In genomic region chr17:50019819-50020210, GRCm38 (mm10) we compare ENCODE assay signal across 14 mouse cellular contexts.
A peak's percentile ranks its signal among the peaks of the same experiment; 100 is the strongest.
DNase-seq lines count a peak whose midpoint lies in the region; ATAC-seq lines count a peak whose summit lies in the region.
"Had no signal": no experiment of that assay in that cellular context is flagged by ENCODE, and none has a peak within 500 bp of the region (broad histone marks: within the 10 kb centered on the region; RNA-seq: fewer than 3 reads in every experiment).

No protein-coding gene starts in this region.

- DNase-seq in midbrain, embryonic 10.5 days (ENCODE audit: low spot score), result no peak
- DNase-seq in midbrain, embryonic 11.5 days (ENCODE audit: low spot score, missing footprints), result no peak
- no peak for DNase-seq in forebrain, embryonic 11.5 days (ENCODE audit: low spot score)
- no peak for DNase-seq in testis, postnatal 14 days (ENCODE audit: low spot score)
- DNase-seq in adrenal gland, adult 8-10 months, result no peak
- no peak for DNase-seq in heart, adult 18-20 months
- DNase-seq: kidney, postnatal 4 days had no signal

- H3K4me2 ChIP-seq in midbrain, embryonic 11.5 days, result no peak overlapping the region
- no peak overlapping the region for H3K4me2 ChIP-seq in forebrain, embryonic 11.5 days (ENCODE audit: low read depth, low read length, severe bottlenecking)
- no peak overlapping the region for H3K4me2 ChIP-seq in hindbrain, embryonic 16.5 days (ENCODE audit: low read length)
- no peak overlapping the region for H3K4me2 ChIP-seq in midbrain, embryonic 15.5 days
- H3K4me2 ChIP-seq: limb, embryonic 12.5 days had no signal

- no peak for ATAC-seq in midbrain, embryonic 11.5 days (ENCODE audit: low FRiP score)
- ATAC-seq in forebrain, embryonic 11.5 days (replicated peaks; ENCODE audit: low FRiP score), result no peak
- ATAC-seq in hindbrain, embryonic 16.5 days, result no peak
- no peak for ATAC-seq in midbrain, embryonic 15.5 days (replicated peaks)
- ATAC-seq: activated CD4-positive, CD25-positive, alpha-beta regulatory T cell, adult 4 months had no signal

- WGBS in midbrain, embryonic 10.5 days, result 85% methylated on average over 3 of the region's 3 CpGs
- 95% methylated on average over 3 of the region's 3 CpGs for WGBS in midbrain, embryonic 11.5 days
- WGBS in forebrain, embryonic 11.5 days, result 82% methylated on average over 3 of the region's 3 CpGs
- WGBS in hindbrain, embryonic 16.5 days, result 78% methylated on average over 3 of the region's 3 CpGs
- whole genome bisulfite sequencing in midbrain, embryonic 15.5 days, result 78% methylated on average over 3 of the region's 3 CpGs

- 0 out of 2 replicates have a peak overlapping the region, but pooled peaks have one; percentile 53 for H3K27ac ChIP-seq in midbrain, embryonic 10.5 days (replicated peaks)
- H3K27ac ChIP-seq in midbrain, embryonic 11.5 days (ENCODE audit: low read depth, low read length), result no peak overlapping the region
- peak overlapping the region; percentile 72 for H3K27ac ChIP-seq in forebrain, embryonic 11.5 days (ENCODE audit: low read depth, low read length)
- H3K27ac ChIP-seq in hindbrain, embryonic 16.5 days (ENCODE audit: low read depth, low read length), result peak overlapping the region; percentile 75
- H3K27ac ChIP-seq in midbrain, embryonic 15.5 days, result peak overlapping the region; percentile 84
- H3K27ac ChIP-seq: limb, embryonic 12.5 days; macrophage had no signal

- H3K4me1 ChIP-seq in midbrain, embryonic 10.5 days, result peaks cover 57% of the 10 kb centered on the region
- H3K4me1 ChIP-seq in midbrain, embryonic 11.5 days (ENCODE audit: control insufficient read depth, insufficient read depth, low read length), result peaks cover 23% of the 10 kb centered on the region
- H3K4me1 ChIP-seq in forebrain, embryonic 11.5 days (replicated peaks; ENCODE audit: control insufficient read depth, insufficient read depth, low read length), result peaks cover 28% of the 10 kb centered on the region
- H3K4me1 ChIP-seq in hindbrain, embryonic 16.5 days (ENCODE audit: control insufficient read depth, insufficient read depth, low read depth, low read length), result peaks cover 24% of the 10 kb centered on the region
- peaks cover 39% of the 10 kb centered on the region for H3K4me1 ChIP-seq in midbrain, embryonic 15.5 days

- no peak overlapping the region for H3K9ac ChIP-seq in midbrain, embryonic 11.5 days (ENCODE audit: low read length)
- peak overlapping the region; percentile 12; the same call in 1 of the 2 replicates for H3K9ac ChIP-seq in forebrain, embryonic 11.5 days (ENCODE audit: low read length)
- no peak overlapping the region for H3K9ac ChIP-seq in hindbrain, embryonic 16.5 days (ENCODE audit: low read depth, low read length)
- H3K9ac ChIP-seq in midbrain, embryonic 15.5 days, result no peak overlapping the region
- H3K9ac ChIP-seq: limb, embryonic 12.5 days had no signal

- peaks cover 10% of the 10 kb centered on the region for H3K27me3 ChIP-seq in midbrain, embryonic 10.5 days (ENCODE audit: low read depth, poor library complexity, severe bottlenecking)
- H3K27me3 ChIP-seq in midbrain, embryonic 11.5 days (ENCODE audit: control insufficient read depth, insufficient read depth, low read length), result no peaks in the 10 kb centered on the region; the same call in 1 of the 2 replicates
- H3K27me3 ChIP-seq in forebrain, embryonic 11.5 days (ENCODE audit: control insufficient read depth, insufficient read depth, low read length), result no peaks in the 10 kb centered on the region
- no peaks in the 10 kb centered on the region for H3K27me3 ChIP-seq in hindbrain, embryonic 16.5 days (replicated peaks; ENCODE audit: control insufficient read depth, insufficient read depth, low read length)
- H3K27me3 ChIP-seq in midbrain, embryonic 15.5 days (replicated peaks), result no peaks in the 10 kb centered on the region
- H3K27me3 ChIP-seq: limb, embryonic 12.5 days; neural tube, embryonic 13.5 days had no signal

- H3K4me3 ChIP-seq in midbrain, embryonic 10.5 days, result no peak overlapping the region
- no peak overlapping the region for H3K4me3 ChIP-seq in midbrain, embryonic 11.5 days (ENCODE audit: low read depth, low read length)
- H3K4me3 ChIP-seq in forebrain, embryonic 11.5 days (ENCODE audit: low read depth, low read length), result no peak overlapping the region
- no peak overlapping the region for H3K4me3 ChIP-seq in hindbrain, embryonic 16.5 days (ENCODE audit: low read length)
- H3K4me3 ChIP-seq in midbrain, embryonic 15.5 days, result no peak overlapping the region
- H3K4me3 ChIP-seq: heart, embryonic 10.5 days; limb, embryonic 12.5 days; neural tube, embryonic 13.5 days had no signal

- H3K36me3 ChIP-seq in midbrain, embryonic 10.5 days, result no peaks in the 10 kb centered on the region
- no peaks in the 10 kb centered on the region for H3K36me3 ChIP-seq in midbrain, embryonic 11.5 days (ENCODE audit: control insufficient read depth, insufficient read depth, low read length)
- H3K36me3 ChIP-seq in forebrain, embryonic 11.5 days (ENCODE audit: control insufficient read depth, insufficient read depth, low read length), result no peaks in the 10 kb centered on the region
- H3K36me3 ChIP-seq in hindbrain, embryonic 16.5 days (ENCODE audit: control insufficient read depth, insufficient read depth, low read length), result no peaks in the 10 kb centered on the region
- H3K36me3 ChIP-seq in midbrain, embryonic 15.5 days (replicated peaks), result no peaks in the 10 kb centered on the region
- H3K36me3 ChIP-seq: heart, embryonic 10.5 days; limb, embryonic 12.5 days; neural tube, embryonic 13.5 days had no signal

- H3K9me3 ChIP-seq in midbrain, embryonic 10.5 days (replicated peaks), result no peaks in the 10 kb centered on the region
- H3K9me3 ChIP-seq in midbrain, embryonic 11.5 days (ENCODE audit: control insufficient read depth, low read length), result no peaks in the 10 kb centered on the region
- H3K9me3 ChIP-seq in forebrain, embryonic 11.5 days (ENCODE audit: control insufficient read depth, low read length), result no peaks in the 10 kb centered on the region
- H3K9me3 ChIP-seq in hindbrain, embryonic 16.5 days (ENCODE audit: control insufficient read depth, low read length), result no peaks in the 10 kb centered on the region
- no peaks in the 10 kb centered on the region for H3K9me3 ChIP-seq in midbrain, embryonic 15.5 days
- H3K9me3 ChIP-seq: heart, embryonic 10.5 days; limb, embryonic 12.5 days; neural tube, embryonic 13.5 days had no signal
